In genomic region chr14:14959780-14960440, GRCm38 (mm10) we compare ENCODE assay signal across 19 mouse cellular contexts.
DNase-seq lines count a peak whose midpoint lies in the region; ATAC-seq and TF ChIP-seq lines count a peak whose summit lies in the region.
"Had no signal": no experiment of that assay in that cellular context is flagged by ENCODE, and none has a peak within 500 bp of the region (broad histone marks: within the 10 kb centered on the region; RNA-seq: fewer than 3 reads in every experiment).

No protein-coding gene starts in this region.

- H3K9me3 ChIP-seq in forebrain, embryonic 16.5 days (ENCODE audit: control insufficient read depth, low read length) = no peaks in the 10 kb centered on the region
- H3K9me3 ChIP-seq in midbrain, postnatal 0 days (ENCODE audit: low read length) = no peaks in the 10 kb centered on the region
- H3K9me3 ChIP-seq: G1E; limb, embryonic 10.5 days; liver, embryonic 13.5 days; stomach, embryonic 15.5 days had no signal

- no peak overlapping the region for H3K4me3 ChIP-seq in forebrain, embryonic 16.5 days (replicated peaks; ENCODE audit: low read length)
- H3K4me3 ChIP-seq in midbrain, postnatal 0 days (ENCODE audit: low read depth, low read length) = no peak overlapping the region
- H3K4me3 ChIP-seq: heart, adult 2 months; limb, embryonic 10.5 days; liver, embryonic 13.5 days; stomach, embryonic 15.5 days had no signal

- TF ChIP-seq CTCF in midbrain, postnatal 0 days (IDR thresholded peaks at IDR 0.05) = no peak

- DNase-seq in left cerebral cortex, adult 11 months (ENCODE audit: low spot score) = peak; percentile 14
- no peak for DNase-seq in left cerebral cortex, postnatal 36 days (ENCODE audit: low spot score in 2 of 2)
- DNase-seq in brain, embryonic 18.5 days (ENCODE audit: low read depth, low spot score) = peak; percentile 58
- peak; percentile 69 for DNase-seq in midbrain, postnatal 0 days (ENCODE audit: low spot score)
- DNase-seq in kidney, adult 9 months = no peak
- DNase-seq in cerebellum, adult 9-11 months = no peak
- DNase-seq in gastrocnemius, postnatal 36 days = no peak
- DNase-seq: adrenal gland, adult 2 months; cerebellum, adult 8-10 months; embryo, embryonic 11 days; heart, adult 2 months; liver, embryonic 13.5 days; spleen, adult 18-20 months; thymus, postnatal 25 days had no signal

- H3K9ac ChIP-seq in forebrain, embryonic 16.5 days (replicated peaks; ENCODE audit: low read depth, low read length) = no peak overlapping the region
- H3K9ac ChIP-seq in midbrain, postnatal 0 days (replicated peaks; ENCODE audit: low read length, poor library complexity, severe bottlenecking) = no peak overlapping the region
- H3K9ac ChIP-seq: liver, embryonic 13.5 days; stomach, embryonic 15.5 days had no signal

- H3K27me3 ChIP-seq in forebrain, embryonic 16.5 days (replicated peaks; ENCODE audit: control insufficient read depth, insufficient read depth, low read length) = no peaks in the 10 kb centered on the region
- H3K27me3 ChIP-seq in midbrain, postnatal 0 days (ENCODE audit: insufficient read depth, low read length) = no peaks in the 10 kb centered on the region
- H3K27me3 ChIP-seq: liver, embryonic 13.5 days; stomach, embryonic 15.5 days had no signal

- peak overlapping the region; percentile 17 for H3K27ac ChIP-seq in forebrain, embryonic 16.5 days (ENCODE audit: low read length)
- peak overlapping the region; percentile 84 for H3K27ac ChIP-seq in midbrain, postnatal 0 days (ENCODE audit: low read depth, low read length)
- H3K27ac ChIP-seq: heart, adult 2 months; limb, embryonic 10.5 days; liver, embryonic 13.5 days; stomach, embryonic 15.5 days had no signal

- intact Hi-C loops in left cerebral cortex, postnatal 36 days (cut with DNase I) = no loop called here
- intact Hi-C loops in gastrocnemius, postnatal 36 days (cut with DNase I) = no loop called here

- H3K36me3 ChIP-seq in forebrain, embryonic 16.5 days (ENCODE audit: control insufficient read depth, insufficient read depth) = no peaks in the 10 kb centered on the region
- no peaks in the 10 kb centered on the region for H3K36me3 ChIP-seq in midbrain, postnatal 0 days (ENCODE audit: insufficient read depth, low read length)
- H3K36me3 ChIP-seq: G1E; limb, embryonic 10.5 days; liver, embryonic 13.5 days; stomach, embryonic 15.5 days had no signal

- ATAC-seq in forebrain, embryonic 16.5 days = peak; percentile 91
- ATAC-seq in midbrain, postnatal 0 days (ENCODE audit: low FRiP score) = peak; percentile 86
- ATAC-seq: inflammation-experienced regulatory T-cells, adult 6 months had no signal

- H3K4me2 ChIP-seq in forebrain, embryonic 16.5 days (ENCODE audit: low read length) = no peak overlapping the region
- no peak overlapping the region for H3K4me2 ChIP-seq in midbrain, postnatal 0 days (ENCODE audit: low read depth, low read length, poor library complexity, severe bottlenecking)
- H3K4me2 ChIP-seq: liver, embryonic 13.5 days; stomach, embryonic 15.5 days had no signal

- 88% methylated on average over 2 of the region's 2 CpGs for WGBS in forebrain, embryonic 16.5 days
- WGBS in midbrain, postnatal 0 days = 74% methylated on average over 2 of the region's 2 CpGs

- H3K4me1 ChIP-seq in forebrain, embryonic 16.5 days (replicated peaks; ENCODE audit: control insufficient read depth, insufficient read depth, low read length) = peaks cover 7% of the 10 kb centered on the region
- H3K4me1 ChIP-seq in midbrain, postnatal 0 days (ENCODE audit: insufficient read depth, low read length) = peaks cover 5% of the 10 kb centered on the region
- H3K4me1 ChIP-seq: limb, embryonic 10.5 days; liver, embryonic 13.5 days; stomach, embryonic 15.5 days had no signal

Comparison
In these comparisons a context has a peak if more than half of its experiments do, and no peak if none do; other contexts are left out.
1. DNase-seq: peak in left cerebral cortex, adult 11 months (single experiment), brain, embryonic 18.5 days (single experiment) and midbrain, postnatal 0 days (single experiment); none in left cerebral cortex, postnatal 36 days (0 of 2), kidney, adult 9 months (single experiment), cerebellum, adult 9-11 months (single experiment) and gastrocnemius, postnatal 36 days (0 of 2).